Mouse (Mus musculus): Measurements from ENCODE around the gene Dynlrb2.

Dynlrb2 gene

GRCm38 (mm10) chr8:116540136-116540535 lies 35.4 kb downstream of the Dynlrb2 start:
- no peak for DNase-seq (ENCODE audit: low spot score in 2 of 2)

- DNase-seq (ENCODE audit: low spot score in 2 of 2): no peak
Observed at GRCm38 (mm10) chr8:116542842-116543241, 38.1 kb downstream of the Dynlrb2 start.

GRCm38 (mm10) chr8:116543366-116543765 lies 38.6 kb downstream of the Dynlrb2 start:
- DNase-seq (ENCODE audit: low spot score in 2 of 2): no peak

GRCm38 (mm10) chr8:116552255-116552654 lies 47.5 kb downstream of the Dynlrb2 start:
- DNase-seq (ENCODE audit: low spot score in 2 of 2): no peak

GRCm38 (mm10) chr8:116552778-116553177 lies 48.0 kb downstream of the Dynlrb2 start:
- DNase-seq (ENCODE audit: low spot score in 2 of 2): no peak

All from spleen, postnatal 10 days (tissue).